Mouse (Mus musculus) 3T3-L1 (cell line): ENCODE measurements around the gene Ints1.

Experiments
- DNase-seq: peaks from one replicate; pipeline ENCODE4 v3.0.0-alpha.2; 2015; ENCODE audit warnings: low read depth, low spot score

The Ints1 gene

GRCm38 (mm10) chr5:139801231-139801630 is 25.8 kb upstream of the Ints1 start:
- no peak for DNase-seq

- no peak for DNase-seq
Observed at GRCm38 (mm10) chr5:139799801-139800590, 24.5 kb upstream of the Ints1 start.

GRCm38 (mm10) chr5:139799041-139799440 is 23.6 kb upstream of the Ints1 start:
- no peak for DNase-seq

- peak; percentile 30 for DNase-seq
Observed at GRCm38 (mm10) chr5:139798168-139798900, 22.9 kb upstream of the Ints1 start.

DNA sequence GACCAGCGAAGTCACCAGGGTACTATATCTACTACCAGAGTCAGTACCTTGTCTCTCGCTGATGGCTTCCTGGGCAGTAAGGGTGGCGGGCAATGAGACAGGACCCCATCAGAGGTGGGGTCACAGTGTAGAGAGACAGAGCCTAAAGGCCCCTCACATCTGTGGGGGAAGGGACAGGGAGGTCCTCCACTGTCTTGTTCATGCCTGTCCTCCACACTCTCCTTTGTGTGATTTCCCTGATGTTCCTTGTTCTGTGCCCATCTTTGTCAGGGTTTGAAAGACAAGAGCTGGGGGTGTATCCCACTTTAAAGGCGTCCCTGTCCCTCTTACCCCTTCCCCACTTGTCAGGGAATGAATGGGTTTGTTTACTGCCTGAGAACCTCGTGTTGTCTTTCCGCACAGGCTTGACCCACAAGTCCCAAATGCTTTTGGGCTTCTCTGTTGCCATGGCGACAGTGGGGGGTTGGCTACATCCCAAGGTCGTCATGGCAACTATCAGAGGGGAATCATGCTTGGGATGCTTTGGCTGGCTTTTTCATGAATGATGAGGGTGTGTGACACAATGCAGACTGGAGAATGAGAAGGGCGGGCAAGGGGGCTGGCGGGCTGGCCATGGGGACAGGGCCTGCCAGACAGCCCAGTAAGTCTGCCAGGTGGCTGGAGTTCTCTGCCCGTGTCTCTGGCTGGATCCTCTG is 22.1 kb upstream of the Ints1 start:
- peak; percentile 86 for DNase-seq

DNA sequence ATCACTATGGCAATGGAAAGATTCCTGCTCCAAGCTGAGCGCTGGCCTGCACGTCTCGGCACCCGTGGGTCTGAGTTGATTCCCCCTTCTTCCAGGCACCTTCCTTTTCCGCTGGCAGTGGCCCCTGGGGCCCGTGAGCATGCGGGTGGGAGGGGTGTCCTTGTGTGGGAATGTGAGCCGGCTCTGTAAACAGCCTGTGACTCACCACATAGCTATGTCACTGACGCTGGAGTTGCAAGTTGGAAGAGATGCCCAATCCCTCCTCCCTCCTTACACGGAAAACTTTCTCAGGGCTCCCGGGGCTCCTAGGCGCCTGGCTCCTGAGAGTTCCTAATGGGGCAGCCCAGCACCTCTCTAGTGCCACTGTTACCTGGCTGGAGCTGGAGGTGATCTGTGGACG is 21.4 kb upstream of the Ints1 start:
- DNase-seq: peak; percentile 100

DNA sequence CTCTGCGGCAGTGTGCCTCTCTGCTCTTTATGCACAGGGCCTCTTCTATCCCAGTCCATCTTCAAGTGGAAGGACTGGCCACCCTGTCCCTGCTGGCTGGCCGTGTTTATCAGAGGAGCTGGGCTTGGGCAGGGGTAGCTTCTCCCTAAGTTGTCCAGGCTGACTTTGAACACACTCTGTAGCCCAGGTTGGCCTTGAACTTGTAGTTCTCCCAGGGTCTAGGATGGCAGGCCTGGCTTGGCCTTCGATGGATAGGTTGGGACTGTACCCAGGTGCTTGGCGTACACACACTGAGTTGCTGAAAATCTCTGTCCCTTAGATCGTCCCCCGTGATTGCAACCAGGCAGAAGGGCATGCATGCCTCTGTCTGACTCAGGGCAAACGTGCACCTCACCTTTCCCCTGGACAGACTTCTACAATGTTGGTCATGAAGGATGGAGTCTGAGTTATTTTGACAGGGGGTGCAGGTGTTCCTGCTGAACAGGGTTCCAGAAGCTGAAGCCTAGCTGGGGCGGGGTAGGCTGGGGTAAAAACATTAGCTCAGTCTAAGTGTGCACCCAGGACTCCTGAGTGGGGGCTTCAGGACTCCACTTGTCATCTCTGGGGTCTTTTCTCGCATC is 20.6 kb upstream of the Ints1 start:
- peak; percentile 40 for DNase-seq

DNA sequence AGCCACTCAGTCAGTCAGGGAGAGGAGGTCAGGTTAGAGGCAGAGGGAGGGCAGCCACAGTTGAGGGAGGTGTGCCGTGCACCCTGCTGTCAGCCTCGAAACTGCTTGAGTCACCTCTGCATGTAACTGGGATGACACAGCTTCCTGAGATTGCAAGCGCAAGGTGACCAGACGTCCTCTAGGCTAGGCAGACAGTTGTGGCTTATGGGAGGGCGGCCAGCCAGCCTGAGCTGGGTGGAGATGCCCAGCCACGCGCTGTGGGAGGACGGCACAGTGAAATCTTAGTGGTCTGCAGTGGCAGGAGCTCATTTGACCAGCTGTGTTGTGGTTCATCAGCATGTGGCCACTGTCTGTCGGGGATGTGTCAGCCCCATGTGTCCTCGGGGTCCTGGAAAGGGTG is 19.5 kb upstream of the Ints1 start:
- DNase-seq: peak; percentile 78

DNA sequence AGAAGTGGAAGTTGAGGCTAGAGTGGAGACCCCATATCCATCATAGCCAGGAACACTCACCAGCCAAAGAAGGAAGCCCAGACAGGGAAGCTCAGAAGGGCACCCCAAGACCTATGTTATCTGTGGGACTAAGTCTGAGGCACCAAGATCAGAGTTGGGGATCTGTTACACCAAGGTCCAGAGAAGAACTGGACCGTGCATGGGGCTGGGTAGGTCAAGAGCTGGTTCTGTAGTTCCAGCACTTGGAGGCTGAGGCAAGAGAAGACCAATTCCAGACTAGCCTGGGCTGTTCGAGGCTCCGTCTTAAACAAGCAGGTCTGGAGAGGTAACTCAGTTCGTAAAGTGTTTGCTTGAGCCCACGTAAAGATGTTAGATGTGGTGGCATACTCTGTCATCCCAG is 18.7 kb upstream of the Ints1 start:
- DNase-seq: peak; percentile 40

DNA sequence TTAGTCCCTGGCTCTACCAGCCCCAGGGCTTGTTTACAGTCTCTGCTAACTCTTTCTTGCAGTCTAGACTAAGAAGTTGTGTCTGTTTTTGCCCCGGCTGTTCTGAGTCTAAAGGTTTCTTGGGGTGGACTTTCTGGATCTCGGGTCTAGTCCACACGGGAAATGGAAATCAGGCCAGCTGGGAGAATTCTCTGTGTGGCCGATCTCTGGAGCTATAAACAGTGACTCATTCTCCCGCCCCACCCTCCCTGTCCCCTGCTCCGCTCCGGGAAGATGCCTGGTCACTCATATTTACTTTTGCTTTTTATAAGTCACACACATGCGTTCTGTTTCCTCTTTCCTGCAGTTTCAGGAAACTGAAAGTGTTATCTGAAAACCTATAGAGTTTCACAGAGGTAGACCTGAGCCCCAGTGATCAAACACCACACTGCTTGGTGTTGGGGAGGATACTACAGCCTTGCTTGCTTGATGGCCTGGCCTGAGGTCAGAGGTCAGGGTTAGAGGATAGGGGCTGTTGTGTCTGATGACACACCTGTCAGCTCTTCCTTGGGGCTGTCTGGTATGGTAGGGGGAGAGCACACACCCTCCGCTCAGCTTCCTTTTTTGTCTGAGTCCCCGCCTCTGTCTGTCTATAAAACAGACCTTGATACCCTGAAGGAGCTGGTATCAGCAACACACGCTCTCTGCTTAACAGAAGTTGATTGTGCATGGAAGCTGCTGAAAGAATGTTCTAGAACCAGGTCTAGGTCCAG is 18.0 kb upstream of the Ints1 start:
- peak; percentile 88 for DNase-seq

DNA sequence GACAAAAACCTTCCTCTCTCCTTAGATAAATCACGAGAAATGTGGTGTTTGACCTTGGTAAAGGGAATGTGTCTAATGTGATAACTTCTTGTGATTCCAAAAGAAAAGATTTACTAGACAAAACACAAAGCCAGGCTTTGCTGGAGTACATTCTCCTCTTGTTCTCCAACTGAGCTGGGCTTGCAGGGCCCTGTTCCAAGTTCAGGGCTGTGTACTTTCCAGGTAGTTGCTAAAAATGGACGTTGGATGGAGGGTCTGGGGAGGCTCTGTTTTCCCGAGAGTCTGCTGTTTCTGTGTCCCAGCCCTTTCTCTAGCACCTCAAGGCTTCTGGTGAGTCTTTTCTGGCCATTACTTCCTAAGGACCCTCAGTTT is 17.5 kb upstream of the Ints1 start:
- no peak for DNase-seq

DNA sequence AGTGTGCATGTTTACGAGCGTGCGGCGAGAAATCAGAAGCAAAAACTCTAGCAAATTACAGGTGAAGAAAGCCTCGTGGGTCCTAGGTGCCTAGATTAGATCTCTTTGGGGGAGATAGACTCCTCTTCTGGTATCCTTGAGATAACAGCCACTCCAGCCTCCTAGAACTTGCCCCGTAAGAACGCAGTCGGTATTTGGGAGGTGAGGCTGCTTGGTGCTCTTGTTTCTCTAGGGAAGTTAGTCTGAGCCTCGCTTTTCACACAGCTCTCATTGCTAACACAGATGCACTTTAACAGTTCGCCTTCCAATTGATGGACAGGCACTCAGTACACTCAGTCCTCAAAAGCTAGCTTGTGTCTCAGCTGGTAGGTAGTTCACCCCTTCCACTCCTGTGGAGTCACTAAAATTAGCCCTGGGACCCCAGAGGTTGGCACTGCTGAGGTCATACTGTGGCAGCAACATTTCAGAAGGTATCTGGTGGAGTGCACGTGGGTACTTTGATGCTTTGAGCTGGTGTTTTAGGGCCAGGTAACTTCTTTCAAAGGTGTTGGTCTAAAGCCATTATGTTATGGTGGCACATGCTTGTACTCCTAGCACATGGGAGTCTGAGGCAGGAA is 16.8 kb upstream of the Ints1 start:
- DNase-seq: peak; percentile 46

DNA sequence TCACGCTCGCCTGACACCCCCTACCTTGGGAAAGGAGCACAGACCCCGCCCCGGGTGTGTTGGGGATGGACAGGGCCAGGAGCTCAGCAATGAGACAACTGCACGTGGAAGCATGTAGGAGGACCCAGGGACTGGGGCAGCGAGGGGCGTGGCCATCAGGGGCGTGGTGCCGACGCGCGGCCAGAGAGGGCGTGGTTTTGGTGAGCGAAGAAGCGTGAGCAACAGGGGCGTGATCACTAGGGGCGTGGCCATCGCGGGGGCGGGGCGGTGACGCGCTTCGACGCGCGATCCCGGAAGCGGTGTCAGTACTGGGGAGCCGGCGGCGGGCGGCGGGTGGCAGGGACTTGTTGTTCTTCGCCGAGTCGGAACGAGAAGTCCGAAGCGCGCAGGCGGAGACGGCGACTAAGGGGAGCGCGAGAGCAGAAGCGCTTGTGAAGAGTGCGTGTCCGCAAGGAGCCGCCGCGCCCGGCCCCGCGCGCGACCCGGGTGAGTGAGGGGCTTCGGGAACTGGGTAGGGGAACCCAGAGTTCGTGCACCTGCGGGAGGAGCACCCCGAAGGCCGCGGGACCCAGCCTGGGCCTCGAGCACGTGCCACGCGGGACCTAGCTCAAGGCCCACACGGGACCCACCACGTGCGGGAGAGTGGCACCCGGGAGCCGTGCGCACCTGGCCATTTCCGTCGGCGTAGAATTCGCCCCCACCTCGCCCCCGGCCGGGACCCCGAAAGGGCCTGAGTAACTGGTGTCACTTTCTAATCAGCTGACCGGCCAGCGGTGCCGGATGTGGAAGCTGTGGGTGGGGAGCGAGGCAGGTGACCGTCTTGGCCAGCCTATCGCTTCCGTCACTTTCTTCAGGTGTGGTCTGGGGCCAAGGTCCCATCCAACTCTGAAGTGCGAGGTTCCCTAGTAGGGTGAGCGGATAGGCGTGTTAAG is 16.0 kb upstream of the Ints1 start, which contains the start of gene Mafk:
Gene Mafk, plus strand, starts transcription at position 287 of the 932 bp plus-strand sequence.
- peak; percentile 97 for DNase-seq

GRCm38 (mm10) chr5:139789466-139789865 is 14.0 kb upstream of the Ints1 start:
- peak; percentile 90 for DNase-seq

DNA sequence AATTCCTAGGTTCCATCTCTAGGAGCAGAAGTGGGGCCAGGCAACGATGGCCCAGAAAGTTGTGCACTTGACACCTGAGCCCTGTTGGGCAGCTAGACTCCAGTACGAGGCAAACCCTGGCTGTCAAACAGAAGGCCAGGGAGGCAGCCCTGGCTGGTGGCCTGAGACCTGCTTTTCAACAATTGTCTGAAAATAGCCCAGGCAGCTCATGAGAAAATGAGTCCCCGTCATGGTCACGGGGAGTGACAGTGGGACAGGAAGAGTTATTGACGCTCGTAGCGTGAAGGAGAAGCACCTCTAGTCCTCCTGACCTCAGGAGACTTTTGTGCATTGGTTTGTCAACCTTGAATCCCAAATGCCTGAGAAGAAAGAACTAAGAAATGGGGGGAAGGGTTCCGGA is 5.9 kb upstream of the Ints1 start:
- DNase-seq: no peak

GRCm38 (mm10) chr5:139776966-139777365 is 1.5 kb upstream of the Ints1 start:
- no peak for DNase-seq

- DNase-seq: no peak
Observed at GRCm38 (mm10) chr5:139768216-139768615, 7.3 kb downstream of the Ints1 start.

- DNase-seq: peak; percentile 62
Observed at GRCm38 (mm10) chr5:139764296-139764695, 11.2 kb downstream of the Ints1 start.

DNA sequence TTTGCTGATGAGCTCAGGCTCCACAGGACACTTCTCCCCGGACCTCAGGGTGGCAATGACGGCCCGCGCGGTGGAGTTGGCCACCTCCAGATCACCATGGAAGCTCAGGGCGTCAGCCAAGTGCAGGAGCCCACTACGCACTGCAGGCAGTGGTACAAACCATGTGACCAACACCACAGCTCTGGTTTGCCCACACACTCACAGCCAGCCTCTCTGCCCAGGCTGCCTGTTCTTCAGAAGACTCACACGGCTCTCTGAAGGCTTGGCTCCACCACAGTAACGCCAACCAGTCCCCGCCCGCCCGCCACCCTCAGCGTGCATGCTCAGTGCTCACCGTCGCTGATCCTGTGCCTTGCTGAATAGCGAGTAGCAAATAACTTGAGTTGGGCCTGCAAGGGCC is 17.4 kb downstream of the Ints1 start:
- no peak for DNase-seq

- DNase-seq: no peak
Observed at GRCm38 (mm10) chr5:139756586-139756985, 18.9 kb downstream of the Ints1 start.
